Mouse (Mus musculus) G1E (cell line): Measurements from ENCODE around the gene Tceal9. TPM values are rescaled to one million over a fixed set of nuclear protein-coding genes. Genes with fewer than 3 reads are reported as not detected.
"Not testable (repeated sequence)": the region's sequence is repeated elsewhere in the genome, so short reads cannot be mapped to it uniquely, and the experiment has no call there.

Experiments
- ATAC-seq: 2 replicates; pipeline ENCODE4 v1.8.0; 2016; ENCODE audit warnings: mild to moderate bottlenecking; ENCODE audit not compliant: insufficient number of reproducible peaks, poor library complexity, low FRiP score, severe bottlenecking; ENCODE audit errors: extremely low read depth
- DNase-seq: peaks from one replicate; pipeline ENCODE4 v3.0.0; 2012; ENCODE audit warnings: low spot score
- H3K27me3 ChIP-seq: 2 replicates; pipeline ENCODE4 v1.6.1; 2012; ENCODE audit warnings: mild to moderate bottlenecking, low read length, inconsistent platforms; ENCODE audit not compliant: insufficient read depth
- H3K36me3 ChIP-seq: replicated peaks from 2 replicates; pipeline ENCODE3; 2012; ENCODE audit warnings: mild to moderate bottlenecking, inconsistent platforms
- H3K4me1 ChIP-seq: 2 replicates; pipeline ENCODE4 v1.6.1; 2012; ENCODE audit warnings: low read depth, low read length, inconsistent platforms, mixed read lengths; ENCODE audit not compliant: insufficient read depth
- H3K4me3 ChIP-seq: 2 replicates; pipeline ENCODE4 v1.5.1; 2012; ENCODE audit warnings: low read depth, mild to moderate bottlenecking, inconsistent platforms, low read length, moderate library complexity, mixed read lengths
- H3K9me3 ChIP-seq: replicated peaks from 2 replicates; pipeline ENCODE4 v1.6.1; 2012; ENCODE audit warnings: inconsistent platforms
- CTCF ChIP-seq: IDR thresholded peaks from 2 replicates; pipeline ENCODE4 v1.5.1; 2012; ENCODE audit warnings: low read depth, low read length, inconsistent platforms, mixed read lengths
- GATA1 ChIP-seq: IDR thresholded peaks from 2 replicates; pipeline ENCODE4 v1.6.1; 2012; ENCODE audit warnings: borderline replicate concordance, low read length, inconsistent platforms, mixed read lengths
- GATA2 ChIP-seq: IDR thresholded peaks from 2 replicates; pipeline ENCODE4 v1.6.1; 2012; ENCODE audit warnings: low read depth, low read length, inconsistent platforms, borderline replicate concordance
- POLR2AphosphoS5 ChIP-seq: IDR thresholded peaks from 2 replicates; pipeline ENCODE4 v1.6.1; 2012; ENCODE audit warnings: low read depth, low read length, inconsistent platforms; ENCODE audit not compliant: insufficient replicate concordance
- TAL1 ChIP-seq: conservative IDR thresholded peaks from 2 replicates; pipeline ENCODE4 v1.6.1; 2012; ENCODE audit warnings: low read depth, low read length, inconsistent platforms, mixed read lengths
- polyA plus RNA-seq: library from polyadenylated mRNA; stranded (reverse); fragments of >175 nt; gene quantifications from 2 replicates; pipeline ENCODE4 v1.2.3, GENCODE M21; 2012
- total RNA-seq, 2 experiments: library from RNA; stranded (forward) in 1 of 2; stranded (reverse) in 1 of 2; fragments of 200-1000 nt in 1 of 2; fragments of >200 nt in 1 of 2; fragmentation: Nextera tagmentation in 1 of 2; gene quantifications; 2 replicates each; pipeline ENCODE4 v1.2.3; 2014 to 2017

Gene Tceal9
- total and polyA plus RNA-seq, 3 experiments: 69.9 to 379 (median 89.7) TPM

- Histone ChIP-seq H3K9me3 (no peaks in the 10 kb centered on the region), H3K36me3 (peaks cover 16% of the 10 kb centered on the region), H3K4me1 (peaks cover 9% of the 10 kb centered on the region; the same call in 1 of the 2 replicates), H3K4me3 (no peak overlapping the region), H3K27me3 (no peaks in the 10 kb centered on the region)
- TF ChIP-seq TAL1: no peak
- DNase-seq: no peak
- ATAC-seq: no peak
These were observed 4.8 kb downstream of the Tceal9 start for GRCm38 (mm10) chrX:136249671-136250070.

- DNase-seq (no peak), ATAC-seq (no peak)
- H3K4me3 ChIP-seq: no peak overlapping the region
- no peaks in the 10 kb centered on the region for H3K27me3 ChIP-seq
- TF ChIP-seq GATA1 (no peak), POLR2AphosphoS5 (no peak), CTCF (no peak), GATA2 (no peak), TAL1 (no peak)
- H3K36me3 ChIP-seq: peaks cover 10% of the 10 kb centered on the region
- H3K9me3 ChIP-seq: no peaks in the 10 kb centered on the region
- H3K4me1 ChIP-seq: peaks cover 3% of the 10 kb centered on the region; the same call in 1 of the 2 replicates
These were observed 7.3 kb downstream of the Tceal9 start for GRCm38 (mm10) chrX:136252023-136252729.

GRCm38 (mm10) chrX:136267720-136268119 lies 22.8 kb downstream of the Tceal9 start:
- Histone ChIP-seq H3K27me3 (no peaks in the 10 kb centered on the region), H3K36me3 (peaks cover 13% of the 10 kb centered on the region), H3K9me3 (no peaks in the 10 kb centered on the region), H3K4me1 (peaks cover 8% of the 10 kb centered on the region), H3K4me3 (no peak overlapping the region)
- TF ChIP-seq POLR2AphosphoS5 (no peak), TAL1 (no peak), CTCF (no peak), GATA1 (no peak), GATA2 (no peak)
- no peak for DNase-seq
- no peak for ATAC-seq

- no peak for DNase-seq
- Histone ChIP-seq H3K27me3 (no peaks in the 10 kb centered on the region), H3K4me3 (no peak overlapping the region), H3K36me3 (peaks cover 13% of the 10 kb centered on the region), H3K4me1 (peaks cover 8% of the 10 kb centered on the region), H3K9me3 (no peaks in the 10 kb centered on the region)
- ATAC-seq: no peak
- TF ChIP-seq GATA1: no peak
- TF ChIP-seq GATA2: no peak
- no peak for TF ChIP-seq TAL1
- TF ChIP-seq CTCF: no peak
- TF ChIP-seq POLR2AphosphoS5: no peak
These were observed 23.3 kb downstream of the Tceal9 start for GRCm38 (mm10) chrX:136268173-136268572.

GRCm38 (mm10) chrX:136269743-136270392 lies 25.0 kb downstream of the Tceal9 start, which contains the start of gene Bex3:
Gene Bex3 (plus strand): TSS chrX:136270253.
- not testable (repeated sequence) for H3K9me3 ChIP-seq, H3K4me1 ChIP-seq, H3K27me3 ChIP-seq, DNase-seq
- Histone ChIP-seq H3K4me3 (peak within 1 kb of the TSS; percentile 68), H3K36me3 (peaks cover 13% of the 10 kb centered on the region)
- peak; percentile 88 for ATAC-seq

GRCm38 (mm10) chrX:136270393-136271111 lies 25.7 kb downstream of the Tceal9 start:
- peak overlapping the region; percentile 68 for H3K4me3 ChIP-seq
- not testable (repeated sequence) for H3K27me3 ChIP-seq, H3K9me3 ChIP-seq, H3K4me1 ChIP-seq
- ATAC-seq (0 out of 2 replicates have a peak, but pooled peaks have one; percentile 30), DNase-seq (peak; percentile 5)
- peaks cover 13% of the 10 kb centered on the region for H3K36me3 ChIP-seq

- no peak for DNase-seq
- TF ChIP-seq TAL1 (no peak), CTCF (no peak), GATA2 (no peak), GATA1 (no peak), POLR2AphosphoS5 (no peak)
- Histone ChIP-seq H3K27me3 (no peaks in the 10 kb centered on the region), H3K4me3 (no peak overlapping the region), H3K9me3 (no peaks in the 10 kb centered on the region), H3K36me3 (peaks cover 13% of the 10 kb centered on the region), H3K4me1 (peaks cover 8% of the 10 kb centered on the region)
- no peak for ATAC-seq
These were observed 29.7 kb downstream of the Tceal9 start for GRCm38 (mm10) chrX:136274542-136274941.
